Mouse (Mus musculus) C2C12 (cell line): ENCODE results near the gene Shoc2.

Experiments
- CEBPB ChIP-seq: IDR thresholded peaks from one replicate; pipeline ENCODE4 v1.6.1; 2011; ENCODE audit warnings: low read depth, mild to moderate bottlenecking, control low read depth, moderate library complexity
- CTCF ChIP-seq: IDR thresholded peaks from one replicate; pipeline ENCODE4 v1.5.1; 2011; ENCODE audit not compliant: control insufficient read depth, insufficient read depth, insufficient read length
- FOSL1 ChIP-seq: IDR thresholded peaks from one replicate; pipeline ENCODE4 v1.8.0; 2011; ENCODE audit warnings: mild to moderate bottlenecking, low read length; ENCODE audit not compliant: poor library complexity, insufficient read depth, severe bottlenecking
- MAX ChIP-seq: IDR thresholded peaks from one replicate; pipeline ENCODE4 v1.6.1; 2011; ENCODE audit warnings: mild to moderate bottlenecking, control low read depth
- MYOD1 ChIP-seq: IDR thresholded peaks from one replicate; pipeline ENCODE4 v1.6.1; 2011; ENCODE audit warnings: low read depth; ENCODE audit not compliant: control insufficient read depth, insufficient read length
- MYOG ChIP-seq: IDR thresholded peaks from one replicate; pipeline ENCODE4 v1.6.1; 2011; ENCODE audit not compliant: control insufficient read depth, insufficient read length; ENCODE audit errors: extremely low read depth
- USF1 ChIP-seq: IDR thresholded peaks from one replicate; pipeline ENCODE4 v1.6.1; 2011; ENCODE audit warnings: low read depth, mild to moderate bottlenecking, control low read depth, moderate library complexity

DNA sequence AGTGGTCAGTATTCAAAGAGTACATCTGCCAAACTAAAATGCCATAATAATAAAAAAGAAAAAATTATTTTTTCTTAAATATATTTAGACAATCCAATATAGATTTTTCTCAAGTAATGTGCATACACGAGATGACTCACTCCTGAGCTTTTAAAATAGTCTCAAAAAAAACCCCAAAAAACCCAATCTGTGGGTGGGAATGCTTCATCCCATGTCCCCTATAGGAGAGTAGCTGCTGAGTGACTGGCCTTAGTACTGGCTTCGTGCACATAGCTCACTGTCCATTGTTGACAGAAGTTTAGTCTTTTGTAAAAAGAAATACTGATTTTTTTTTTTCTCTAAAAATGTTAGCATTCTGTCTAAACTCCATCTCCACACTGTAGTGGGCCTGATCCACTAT lies 46.4 kb downstream of the Shoc2 start:
- TF ChIP-seq CTCF, result no peak
- TF ChIP-seq CEBPB, result no peak
- no peak for TF ChIP-seq MYOG
- no peak for TF ChIP-seq MAX
- no peak for TF ChIP-seq MYOD1
- TF ChIP-seq USF1, result no peak
- no peak for TF ChIP-seq FOSL1
